Comparison of ENCODE assay signal across 9 mouse cellular contexts in the genomic region with DNA sequence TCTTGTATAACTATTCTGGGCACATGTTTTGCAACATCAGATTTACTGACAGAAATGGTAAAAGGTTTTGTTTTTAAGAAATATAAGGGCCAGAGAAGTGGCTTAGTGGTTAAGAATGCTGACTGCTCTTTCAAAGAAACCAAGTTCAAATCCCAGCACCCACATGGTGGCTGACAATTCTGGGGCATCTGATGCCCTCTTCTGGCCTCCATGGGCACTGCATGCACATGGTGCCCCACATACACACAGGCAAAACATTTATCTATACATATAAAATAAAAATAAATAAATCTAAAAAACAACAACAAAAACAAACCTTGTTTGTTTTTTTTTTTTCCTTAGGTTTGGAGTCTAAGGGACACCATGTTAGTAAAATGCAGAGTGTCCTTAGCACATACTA. TPM values are rescaled to one million over a fixed set of nuclear protein-coding genes. Genes with fewer than 3 reads are reported as not detected.
DNase-seq lines count a peak whose midpoint lies in the region; ATAC-seq and TF ChIP-seq lines count a peak whose summit lies in the region.
"Had no signal": no experiment of that assay in that cellular context is flagged by ENCODE, and none has a peak within 500 bp of the region (broad histone marks: within the 10 kb centered on the region; RNA-seq: fewer than 3 reads in every experiment).

No protein-coding gene starts in this region.

- TF ChIP-seq RAD21 in MEL (IDR thresholded peaks at IDR 0.05; ENCODE audit: low read depth, low read length): peak; percentile 53

- peak; percentile 54 to 79 (median 63); a peak in 5 of 6 replicates for TF ChIP-seq CTCF in MEL (IDR thresholded peaks at IDR 0.05 in 2 of 3, conservative IDR thresholded peaks at IDR 0.05 in 1 of 3; ENCODE audit: control insufficient read depth in 1 of 3, insufficient read depth in 1 of 3, low read depth in 2 of 3, low read length in 3 of 3, poor library complexity in 1 of 3, severe bottlenecking in 1 of 3)

- 0 out of 2 replicates have a peak, but pooled peaks cover 2% of the 10 kb centered on the region for H3K9me3 ChIP-seq in kidney, embryonic 16.5 days (ENCODE audit: low read length)
- H3K9me3 ChIP-seq in MEL (replicated peaks; ENCODE audit: insufficient read depth, low read length): no peaks in the 10 kb centered on the region
- peaks cover 4% of the 10 kb centered on the region; the same call in 1 of the 2 replicates for H3K9me3 ChIP-seq in forebrain, embryonic 10.5 days
- H3K9me3 ChIP-seq: hindbrain, embryonic 12.5 days had no signal

- ATAC-seq in kidney, embryonic 16.5 days (ENCODE audit: low FRiP score, low TSS enrichment): no peak
- no peak for ATAC-seq in frontal cortex, adult (ENCODE audit: low TSS enrichment)

- H3K36me3 ChIP-seq in kidney, embryonic 16.5 days (ENCODE audit: insufficient read depth, low read length): peaks cover 30% of the 10 kb centered on the region
- peaks cover 4 to 56% of the 10 kb centered on the region in 2 experiments for H3K36me3 ChIP-seq in MEL (ENCODE audit: control insufficient read depth in 1 of 2, insufficient read depth in 2 of 2, low read length in 2 of 2)
- H3K36me3 ChIP-seq in forebrain, embryonic 10.5 days (replicated peaks): peaks cover 94% of the 10 kb centered on the region

- no peaks in the 10 kb centered on the region for H3K4me1 ChIP-seq in kidney, embryonic 16.5 days (ENCODE audit: insufficient read depth, low read length)
- H3K4me1 ChIP-seq in MEL (ENCODE audit: control insufficient read depth in 1 of 2, insufficient read depth in 2 of 2, low read length in 2 of 2): peaks cover 0 to 4% of the 10 kb centered on the region in 2 experiments; a peak in 1 of 4 replicates
- H3K4me1 ChIP-seq in forebrain, embryonic 10.5 days: no peaks in the 10 kb centered on the region

- H3K4me2 ChIP-seq in kidney, embryonic 16.5 days (replicated peaks; ENCODE audit: low read depth, low read length): no peak overlapping the region
- H3K4me2 ChIP-seq: hindbrain, embryonic 12.5 days had no signal

- H3K27me3 ChIP-seq in kidney, embryonic 16.5 days (ENCODE audit: insufficient read depth, low read length): no peaks in the 10 kb centered on the region
- H3K27me3 ChIP-seq in MEL (ENCODE audit: control insufficient read depth in 1 of 2, insufficient read depth in 2 of 2, low read length in 2 of 2): no peaks in the 10 kb centered on the region
- H3K27me3 ChIP-seq in forebrain, embryonic 10.5 days (ENCODE audit: poor library complexity, severe bottlenecking): no peaks in the 10 kb centered on the region
- H3K27me3 ChIP-seq: hindbrain, embryonic 12.5 days had no signal

- H3K9ac ChIP-seq in kidney, embryonic 16.5 days (replicated peaks; ENCODE audit: low read length): no peak overlapping the region
- no peak overlapping the region for H3K9ac ChIP-seq in MEL (ENCODE audit: control insufficient read depth, low read depth, low read length, poor library complexity, severe bottlenecking)
- H3K9ac ChIP-seq: hindbrain, embryonic 12.5 days had no signal

- DNase-seq in kidney, postnatal 10 days: peak; percentile 38
- DNase-seq in CD4-positive helper T cell, adult 2 months (ENCODE audit: low read depth, low spot score): peak; percentile 25
- DNase-seq in MEL (ENCODE audit: low read depth, low spot score): peak; percentile 62
- peak; percentile 21 for DNase-seq in lung, postnatal 10 days
- no peak for DNase-seq in forebrain, embryonic 10.5 days (ENCODE audit: extremely low spot score, low spot score)

- H3K27ac ChIP-seq in kidney, embryonic 16.5 days (ENCODE audit: low read length): no peak overlapping the region
- H3K27ac ChIP-seq in MEL (ENCODE audit: control insufficient read depth, low read depth, low read length): no peak overlapping the region
- no peak overlapping the region for H3K27ac ChIP-seq in forebrain, embryonic 10.5 days
- H3K27ac ChIP-seq: hindbrain, embryonic 12.5 days; macrophage had no signal

- no peak for TF ChIP-seq EP300 in MEL (IDR thresholded peaks at IDR 0.05; ENCODE audit: low read depth in 1 of 2, low read length in 2 of 2)

- no peak overlapping the region for H3K4me3 ChIP-seq in kidney, embryonic 16.5 days (ENCODE audit: low read length)
- no peak overlapping the region for H3K4me3 ChIP-seq in MEL (ENCODE audit: control insufficient read depth in 1 of 2, insufficient read depth in 1 of 2, low read depth in 2 of 2, low read length in 2 of 2)
- H3K4me3 ChIP-seq in forebrain, embryonic 10.5 days: no peak overlapping the region
- H3K4me3 ChIP-seq: hindbrain, embryonic 12.5 days had no signal

- no peak for TF ChIP-seq POLR2A in MEL (IDR thresholded peaks at IDR 0.05; ENCODE audit: control insufficient read depth in 1 of 2, insufficient read depth in 1 of 2, low read depth in 1 of 2, low read length in 2 of 2, poor library complexity in 1 of 2)

- H3K79me2 ChIP-seq in MEL (ENCODE audit: control insufficient read depth, insufficient read depth, low read length, poor library complexity): peaks cover 21% of the 10 kb centered on the region

TF ChIP-seq in MEL, 35 proteins besides CTCF, POLR2A, EP300 and RAD21:
- TF ChIP-seq BHLHE40 (IDR thresholded peaks at IDR 0.05; ENCODE audit: borderline replicate concordance, low read depth, low read length): no peak
- TF ChIP-seq POLR2AphosphoS5 (IDR thresholded peaks at IDR 0.05; ENCODE audit: borderline replicate concordance, low read depth, low read length): no peak
- TF ChIP-seq SMC3 (IDR thresholded peaks at IDR 0.05; ENCODE audit: low read depth, low read length): peak; percentile 68
- TF ChIP-seq MAX (IDR thresholded peaks at IDR 0.05; ENCODE audit: low read length): no peak
- no peak for TF ChIP-seq MEF2A (IDR thresholded peaks at IDR 0.05; ENCODE audit: extremely low read depth, insufficient replicate concordance, low read depth, low read length, poor library complexity, severe bottlenecking)
- peak; percentile 68 for TF ChIP-seq MYC (IDR thresholded peaks at IDR 0.05; ENCODE audit: low read depth, low read length)
- TF ChIP-seq ZC3H11A (IDR thresholded peaks at IDR 0.05; ENCODE audit: low read depth, low read length): peak; percentile 46
- TF ChIP-seq SIN3A (IDR thresholded peaks at IDR 0.05; ENCODE audit: low read length): 0 out of 2 replicates have a peak, but pooled peaks have one; percentile 23
- no peak for TF ChIP-seq TBP (IDR thresholded peaks at IDR 0.05; ENCODE audit: low read depth, low read length)
- no peak for TF ChIP-seq POLR2AphosphoS2 (IDR thresholded peaks at IDR 0.05; ENCODE audit: low read length)
- TF ChIP-seq ZKSCAN1 (IDR thresholded peaks at IDR 0.05; ENCODE audit: low read depth, low read length): no peak
- no peak for TF ChIP-seq NELFE (IDR thresholded peaks at IDR 0.05; ENCODE audit: low read depth, low read length)
- TF ChIP-seq ZNF384 (IDR thresholded peaks at IDR 0.05; ENCODE audit: low read depth, low read length): no peak
- no peak for TF ChIP-seq JUND (IDR thresholded peaks at IDR 0.05; ENCODE audit: low read depth, low read length)
- no peak for TF ChIP-seq UBTF (IDR thresholded peaks at IDR 0.05; ENCODE audit: borderline replicate concordance, insufficient read depth, low read depth, low read length)
- no peak for TF ChIP-seq KAT2A (conservative IDR thresholded peaks at IDR 0.05; ENCODE audit: low read depth, low read length)
- TF ChIP-seq HCFC1 (IDR thresholded peaks at IDR 0.05; ENCODE audit: low read depth, low read length): no peak
- TF ChIP-seq GABPA (IDR thresholded peaks at IDR 0.05; ENCODE audit: low read depth, low read length): no peak
- TF ChIP-seq ZMIZ1 (IDR thresholded peaks at IDR 0.05; ENCODE audit: low read depth, low read length): no peak
- no peak for TF ChIP-seq GATA1 (IDR thresholded peaks at IDR 0.05; ENCODE audit: low read depth, low read length)
- TF ChIP-seq CHD1 (IDR thresholded peaks at IDR 0.05; ENCODE audit: low read depth, low read length): no peak
- TF ChIP-seq MYB (IDR thresholded peaks at IDR 0.05; ENCODE audit: low read depth, low read length): no peak
- TF ChIP-seq MAFK (IDR thresholded peaks at IDR 0.05; ENCODE audit: borderline replicate concordance, low read depth, low read length): no peak
- TF ChIP-seq RCOR1 (IDR thresholded peaks at IDR 0.05; ENCODE audit: low read depth, low read length): no peak
- no peak for TF ChIP-seq USF2 (IDR thresholded peaks at IDR 0.05; ENCODE audit: borderline replicate concordance in 1 of 2, insufficient read depth in 1 of 2, low read depth in 1 of 2, low read length in 2 of 2)
- TF ChIP-seq USF1 (IDR thresholded peaks at IDR 0.05; ENCODE audit: low read depth, low read length): no peak
- no peak for TF ChIP-seq NRF1 (IDR thresholded peaks at IDR 0.05; ENCODE audit: insufficient read depth, low read depth, low read length, poor library complexity, severe bottlenecking)
- TF ChIP-seq MAZ (IDR thresholded peaks at IDR 0.05; ENCODE audit: low read depth, low read length): no peak
- no peak for TF ChIP-seq TCF12 (IDR thresholded peaks at IDR 0.05; ENCODE audit: low read depth, low read length)
- 0 out of 2 replicates have a peak, but pooled peaks have one; percentile 33 for TF ChIP-seq MXI1 (IDR thresholded peaks at IDR 0.05; ENCODE audit: low read depth, low read length)
- TF ChIP-seq E2F4 (IDR thresholded peaks at IDR 0.05; ENCODE audit: borderline replicate concordance, low read depth, low read length): no peak
- TF ChIP-seq CHD2 (IDR thresholded peaks at IDR 0.05; ENCODE audit: low read length): no peak
- no peak for TF ChIP-seq TAL1 (IDR thresholded peaks at IDR 0.05; ENCODE audit: low read length)
- no peak for TF ChIP-seq ELF1 (IDR thresholded peaks at IDR 0.05; ENCODE audit: low read depth, low read length)
- no peak for TF ChIP-seq ETS1 (IDR thresholded peaks at IDR 0.05; ENCODE audit: low read depth, low read length)

RNA-seq across cellular contexts. Expression of gene Myh10, which starts 32.8 kb away (rescaled TPM):
- 147 and 155 TPM in 2 replicates for polyA plus RNA-seq in kidney, embryonic 16.5 days (2015; fragmentation: Nextera tagmentation; extraction: Ambion mirVana)
- total RNA-seq in MEL (2012; rRNA removed): 127 and 138 TPM in 2 replicates
- polyA plus RNA-seq in MEL (2012; ENCODE audit: insufficient read depth in 1 of 2, insufficient read length in 2 of 2, low read depth in 1 of 2, low replicate concordance in 2 of 2, missing spikeins in 1 of 2): 100 to 1,000 TPM in 1 of 2 experiments, 10 to 100 TPM in 1; 99.3 to 187 TPM
- polyA plus RNA-seq in forebrain, embryonic 10.5 days (2016; fragmentation: Nextera tagmentation; extraction: Ambion mirVana): 161 and 167 TPM in 2 replicates
